Mouse (Mus musculus) embryonic facial prominence, embryonic 13.5 days (tissue): ENCODE measurements around the gene Arl4c. TPM values are rescaled to one million over a fixed set of nuclear protein-coding genes. Genes with fewer than 3 reads are reported as not detected.

ENCODE experiments used
- ATAC-seq: fragments of 200-750 bp; cut with Nextera tagmentation; 2 replicates; pipeline ENCODE4 v1.8.0; 2017; ENCODE audit warnings: low read depth; ENCODE audit not compliant: insufficient number of reproducible peaks, insufficient read depth, low FRiP score, low TSS enrichment
- H3K27ac ChIP-seq: fragments of 300-500 bp; sonication (generic); 2 replicates; pipeline ENCODE4 v1.5.1; 2015; ENCODE audit warnings: moderate library complexity, mild to moderate bottlenecking, inconsistent platforms
- H3K27me3 ChIP-seq: fragments of 300-500 bp; sonication (generic); 2 replicates; pipeline ENCODE4 v1.6.1; 2015; ENCODE audit warnings: mild to moderate bottlenecking, inconsistent platforms
- H3K36me3 ChIP-seq: fragments of 300-500 bp; sonication (generic); 2 replicates; pipeline ENCODE4 v1.6.1; 2015; ENCODE audit warnings: mild to moderate bottlenecking, inconsistent platforms
- H3K4me1 ChIP-seq: fragments of 300-500 bp; sonication (generic); 2 replicates; pipeline ENCODE4 v1.6.1; 2015; ENCODE audit warnings: inconsistent platforms
- H3K4me2 ChIP-seq: fragments of 300-500 bp; sonication (generic); 2 replicates; pipeline ENCODE4 v1.6.1; 2015; ENCODE audit warnings: moderate library complexity, mild to moderate bottlenecking, inconsistent platforms
- H3K4me3 ChIP-seq: fragments of 300-500 bp; sonication (generic); 2 replicates; pipeline ENCODE4 v1.5.1; 2015; ENCODE audit warnings: mild to moderate bottlenecking, inconsistent platforms
- H3K9ac ChIP-seq: fragments of 300-500 bp; sonication (generic); 2 replicates; pipeline ENCODE4 v1.6.1; 2015; ENCODE audit warnings: mild to moderate bottlenecking, inconsistent platforms
- H3K9me3 ChIP-seq: fragments of 300-500 bp; sonication (generic); 2 replicates; pipeline ENCODE4 v1.6.1; 2016; ENCODE audit warnings: inconsistent platforms
- WGBS: fragments of 180-500 bp; shearing (Covaris S2); methylation state at CpG from one replicate; pipeline ENCODE4 v1.1.7; 2015; ENCODE audit warnings: mixed read lengths; 5-methylcytosine and 5-hydroxymethylcytosine counted together
- polyA plus RNA-seq: library from polyadenylated mRNA; unstranded; fragments of >200 nt; fragmentation: Nextera tagmentation; extraction: Ambion mirVana; gene quantifications from 2 replicates; pipeline ENCODE4 v1.2.1, GENCODE M21; 2015

Gene Arl4c
- polyA plus RNA-seq, 1 experiment from 2014 or later: 11.8 TPM

DNA sequence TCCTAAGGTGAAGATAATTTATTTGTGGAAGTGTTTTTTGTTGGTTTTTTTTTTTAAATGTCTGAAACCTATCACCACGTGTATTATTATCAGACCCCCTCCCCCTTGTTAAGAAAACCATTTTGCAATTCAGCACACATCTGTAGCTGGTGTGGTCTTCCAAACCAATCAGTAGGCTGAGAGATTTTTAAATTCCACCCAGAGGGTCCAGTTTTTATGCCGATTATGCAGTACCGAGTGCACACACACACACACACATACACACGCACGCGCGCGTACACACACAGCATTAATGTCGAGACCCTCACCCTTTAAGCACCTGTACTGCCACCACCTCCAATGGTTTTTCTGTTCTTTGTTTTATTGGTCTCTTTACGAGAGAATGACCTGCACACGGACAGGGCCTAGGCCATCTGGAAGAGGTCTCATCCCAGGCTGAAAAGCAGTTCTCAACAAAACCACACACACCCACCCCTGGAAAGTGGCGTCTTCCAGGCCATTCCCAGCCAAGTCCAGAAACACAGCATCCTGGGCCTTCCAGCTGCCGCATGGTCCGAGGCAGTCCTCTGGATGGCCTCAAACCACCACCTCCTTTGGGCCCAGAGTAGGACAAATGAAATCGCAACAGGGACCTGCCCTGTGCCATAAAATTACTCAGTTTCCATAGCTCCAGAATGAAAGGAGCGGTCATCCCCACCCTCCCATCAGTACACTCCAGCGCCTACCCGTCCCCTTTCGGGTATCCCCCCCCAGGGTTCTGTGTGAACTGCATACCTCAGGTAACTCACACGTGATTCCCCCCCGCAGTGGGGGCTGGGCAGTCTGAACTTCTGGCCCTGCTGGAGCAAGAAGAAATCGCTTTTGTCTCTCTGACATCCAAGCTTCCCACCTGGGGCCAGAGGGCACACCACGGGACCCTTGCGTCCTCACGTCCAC, 1.9 kb downstream of the Arl4c start:
- no peaks in the 10 kb centered on the region for H3K9me3 ChIP-seq
- H3K36me3 ChIP-seq: peaks cover 6% of the 10 kb centered on the region; the same call in 1 of the 2 replicates
- H3K27me3 ChIP-seq: 0 out of 2 replicates have a peak, but pooled peaks cover 4% of the 10 kb centered on the region
- peak overlapping the region; percentile 90 for H3K4me3 ChIP-seq
- H3K9ac ChIP-seq: peak overlapping the region; percentile 88
- peak overlapping the region; percentile 87 for H3K4me2 ChIP-seq
- ATAC-seq: no peak
- H3K27ac ChIP-seq: peak overlapping the region; percentile 89
- H3K4me1 ChIP-seq: peaks cover 27% of the 10 kb centered on the region
- WGBS: 9% methylated on average over 25 of the region's 25 CpGs

DNA sequence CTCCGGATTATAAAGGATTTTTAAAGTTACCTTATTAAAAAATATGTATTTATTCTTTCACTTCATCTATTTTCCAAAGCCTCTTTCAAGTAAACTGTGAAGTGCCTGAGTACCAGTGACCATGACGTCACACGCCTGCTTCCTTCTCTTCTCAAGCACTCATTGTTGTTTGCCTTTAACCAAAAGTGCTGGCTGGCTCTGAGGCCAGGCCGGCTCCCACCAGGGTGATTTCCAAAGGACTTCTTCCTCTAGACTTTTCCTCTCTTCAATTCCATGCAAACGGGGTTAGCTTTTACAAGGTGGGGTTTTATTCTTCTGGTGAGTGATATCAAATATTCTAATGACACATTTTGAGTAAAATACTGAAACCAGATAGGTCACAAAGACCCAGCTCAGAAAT, 2.6 kb downstream of the Arl4c start:
- Histone ChIP-seq H3K4me1 (peaks cover 27% of the 10 kb centered on the region), H3K27me3 (0 out of 2 replicates have a peak, but pooled peaks cover 4% of the 10 kb centered on the region), H3K4me2 (peak overlapping the region; percentile 87), H3K27ac (no peak overlapping the region), H3K9me3 (no peaks in the 10 kb centered on the region), H3K36me3 (peaks cover 6% of the 10 kb centered on the region; the same call in 1 of the 2 replicates), H3K4me3 (peak overlapping the region; percentile 90), H3K9ac (no peak overlapping the region)
- ATAC-seq: no peak
- 16% methylated on average over 5 of the region's 5 CpGs for WGBS

DNA sequence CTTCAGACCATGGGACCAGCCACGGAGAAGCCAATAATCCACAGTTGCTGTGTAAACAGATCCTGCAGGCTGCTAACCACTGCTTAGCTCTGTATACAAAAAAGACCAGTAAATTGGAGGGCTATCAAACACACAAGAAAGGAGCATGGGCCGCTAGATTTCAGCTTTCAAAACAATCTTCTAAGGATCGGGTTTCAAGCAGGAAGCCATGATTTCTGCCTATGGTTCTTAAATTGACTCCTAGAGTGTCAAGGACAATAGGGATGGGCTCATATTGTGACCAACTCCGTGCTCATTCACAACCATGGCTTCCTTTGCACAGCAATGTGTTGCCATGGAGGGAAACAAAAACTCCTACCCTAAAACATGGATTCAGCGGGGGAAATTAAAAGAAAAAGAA, 3.1 kb downstream of the Arl4c start:
- H3K9ac ChIP-seq: no peak overlapping the region
- 0 out of 2 replicates have a peak, but pooled peaks cover 4% of the 10 kb centered on the region for H3K27me3 ChIP-seq
- peaks cover 6% of the 10 kb centered on the region; the same call in 1 of the 2 replicates for H3K36me3 ChIP-seq
- H3K4me2 ChIP-seq: peak overlapping the region; percentile 87
- ATAC-seq: no peak
- 28% methylated on average over 5 of the region's 5 CpGs for WGBS
- H3K27ac ChIP-seq: no peak overlapping the region
- peak overlapping the region; percentile 90 for H3K4me3 ChIP-seq
- H3K9me3 ChIP-seq: no peaks in the 10 kb centered on the region
- H3K4me1 ChIP-seq: peaks cover 27% of the 10 kb centered on the region

DNA sequence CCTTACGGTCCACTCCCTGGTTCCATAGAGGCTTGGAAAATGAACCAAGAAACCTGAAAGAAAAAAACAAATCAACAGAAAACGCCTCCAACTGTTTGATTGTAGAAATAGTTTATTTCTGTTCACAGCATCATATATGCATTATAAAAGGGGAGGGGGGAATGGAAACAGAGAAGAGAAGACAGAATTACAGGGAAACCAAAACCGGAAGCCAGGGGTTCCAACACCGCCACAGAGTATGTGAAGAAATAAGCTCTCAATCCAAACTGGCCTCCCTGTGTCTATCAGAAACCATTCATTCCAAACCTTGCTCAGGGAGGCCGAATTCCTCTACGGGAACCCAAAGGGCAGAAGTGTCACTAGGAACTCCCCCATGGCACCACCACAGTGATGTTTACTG, 3.9 kb downstream of the Arl4c start:
- H3K27ac ChIP-seq: no peak overlapping the region
- peaks cover 27% of the 10 kb centered on the region for H3K4me1 ChIP-seq
- peak overlapping the region; percentile 90; the same call in 1 of the 2 replicates for H3K4me3 ChIP-seq
- no peak for ATAC-seq
- 0 out of 2 replicates have a peak, but pooled peaks cover 4% of the 10 kb centered on the region for H3K27me3 ChIP-seq
- H3K9me3 ChIP-seq: no peaks in the 10 kb centered on the region
- H3K9ac ChIP-seq: no peak overlapping the region
- H3K36me3 ChIP-seq: peaks cover 6% of the 10 kb centered on the region; the same call in 1 of the 2 replicates
- WGBS: 89% methylated on average over 6 of the region's 6 CpGs
- peak overlapping the region; percentile 87 for H3K4me2 ChIP-seq

DNA sequence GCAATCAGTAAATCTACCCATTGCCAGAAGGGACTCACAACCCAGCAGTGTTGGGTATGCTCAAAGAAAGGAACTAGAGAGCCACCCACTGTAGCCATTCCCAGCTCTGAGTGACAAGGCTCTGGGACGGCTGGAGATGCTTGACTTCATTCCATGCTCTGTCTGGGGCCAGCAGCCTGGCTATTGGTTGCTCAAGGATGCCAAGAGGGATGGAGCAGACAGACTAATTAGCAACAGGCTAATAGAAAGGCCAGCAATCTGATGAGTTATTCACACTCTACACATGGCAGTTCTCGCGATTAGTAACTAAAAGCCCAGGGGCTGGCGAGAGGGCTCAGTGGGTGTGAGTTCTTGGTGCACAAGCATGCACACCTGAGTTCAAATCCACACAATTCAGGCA, 5.6 kb downstream of the Arl4c start:
- Histone ChIP-seq H3K4me3 (no peak overlapping the region), H3K4me1 (peaks cover 22% of the 10 kb centered on the region), H3K9ac (no peak overlapping the region), H3K27me3 (0 out of 2 replicates have a peak, but pooled peaks cover 4% of the 10 kb centered on the region), H3K9me3 (no peaks in the 10 kb centered on the region), H3K27ac (no peak overlapping the region), H3K4me2 (no peak overlapping the region), H3K36me3 (peaks cover 6% of the 10 kb centered on the region; the same call in 1 of the 2 replicates)
- ATAC-seq: no peak
- WGBS: 82% methylated on average over 4 of the region's 4 CpGs

DNA sequence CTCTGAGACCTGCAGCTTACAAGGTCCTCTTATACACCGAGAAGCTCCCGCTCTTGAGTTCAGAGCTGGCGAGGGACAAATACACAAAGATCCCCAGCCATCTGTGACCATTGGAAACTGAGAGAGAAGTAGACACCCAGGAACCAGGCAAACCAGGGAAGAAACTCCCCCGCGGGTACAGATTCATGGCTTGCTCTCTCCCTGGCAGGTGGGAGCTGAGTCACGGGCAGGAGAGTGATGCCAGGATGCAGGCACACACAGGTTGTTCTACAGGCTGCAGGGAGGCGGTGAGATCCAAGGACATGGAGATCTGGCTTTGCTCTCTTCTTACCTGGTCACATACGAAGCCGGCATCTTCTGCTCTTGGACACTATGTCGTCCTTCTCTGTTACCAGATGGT, 7.7 kb downstream of the Arl4c start:
- H3K9ac ChIP-seq: no peak overlapping the region
- H3K27me3 ChIP-seq: no peaks in the 10 kb centered on the region
- H3K4me3 ChIP-seq: no peak overlapping the region
- no peak for ATAC-seq
- H3K4me1 ChIP-seq: peaks cover 8% of the 10 kb centered on the region
- no peak overlapping the region for H3K4me2 ChIP-seq
- H3K36me3 ChIP-seq: peaks cover 6% of the 10 kb centered on the region; the same call in 1 of the 2 replicates
- no peaks in the 10 kb centered on the region for H3K9me3 ChIP-seq
- H3K27ac ChIP-seq: no peak overlapping the region
- WGBS: 87% methylated on average over 10 of the region's 10 CpGs

DNA sequence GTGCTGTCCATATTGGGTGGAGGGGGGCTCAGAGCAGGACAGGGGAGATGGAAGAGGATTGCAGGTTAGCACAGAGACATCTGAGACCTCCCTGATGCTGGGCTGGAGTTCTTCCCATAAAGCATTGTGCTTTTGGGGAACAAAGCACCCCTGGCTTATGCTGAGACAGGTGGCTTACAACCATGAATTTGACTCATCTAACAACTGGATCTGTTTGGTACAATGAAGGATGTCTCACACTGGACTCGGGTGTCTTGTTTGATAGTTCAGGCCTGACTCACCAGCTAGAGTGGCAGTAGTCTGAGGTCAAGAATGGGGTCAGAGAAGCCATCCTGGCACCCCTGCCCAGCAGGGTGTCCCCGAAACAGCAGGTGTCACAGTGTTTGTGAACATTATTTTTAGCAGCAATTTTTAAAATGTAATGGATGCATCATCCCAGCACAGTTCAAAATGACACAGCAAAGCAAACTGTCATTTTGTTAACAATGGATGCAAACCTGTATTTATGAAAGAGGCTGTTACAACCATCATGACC, 9.7 kb downstream of the Arl4c start:
- peaks cover 4% of the 10 kb centered on the region; the same call in 1 of the 2 replicates for H3K36me3 ChIP-seq
- H3K4me2 ChIP-seq: no peak overlapping the region
- ATAC-seq: no peak
- no peak overlapping the region for H3K27ac ChIP-seq
- H3K9me3 ChIP-seq: no peaks in the 10 kb centered on the region
- no peaks in the 10 kb centered on the region for H3K4me1 ChIP-seq
- 74% methylated on average over 2 of the region's 2 CpGs for WGBS
- H3K4me3 ChIP-seq: no peak overlapping the region
- no peaks in the 10 kb centered on the region for H3K27me3 ChIP-seq
- no peak overlapping the region for H3K9ac ChIP-seq

DNA sequence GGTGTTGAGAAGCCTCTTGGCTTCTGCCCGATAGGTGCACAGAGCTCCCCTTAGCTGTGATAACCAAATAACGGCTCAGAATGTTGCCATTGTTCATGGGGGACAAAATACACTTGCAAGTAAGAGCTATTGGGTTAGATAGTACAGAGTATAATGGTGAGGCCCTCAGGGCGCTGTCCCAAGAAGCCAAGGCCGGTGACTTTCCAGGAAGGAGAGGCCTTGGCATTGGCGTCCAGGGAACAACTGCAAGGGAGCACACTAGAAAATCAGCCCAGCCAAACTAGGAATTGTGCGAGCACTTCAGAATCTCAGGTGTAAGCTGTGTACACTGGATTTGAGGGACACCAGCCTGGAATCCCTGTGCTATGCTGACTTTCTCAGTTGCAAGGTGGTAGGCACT, 11.4 kb downstream of the Arl4c start:
- no peak overlapping the region for H3K4me2 ChIP-seq
- H3K4me1 ChIP-seq: no peaks in the 10 kb centered on the region
- 86% methylated on average over 6 of the region's 6 CpGs for WGBS
- H3K27me3 ChIP-seq: no peaks in the 10 kb centered on the region
- H3K4me3 ChIP-seq: no peak overlapping the region
- no peaks in the 10 kb centered on the region for H3K9me3 ChIP-seq
- ATAC-seq: no peak
- no peak overlapping the region for H3K27ac ChIP-seq
- no peaks in the 10 kb centered on the region for H3K36me3 ChIP-seq
- no peak overlapping the region for H3K9ac ChIP-seq

DNA sequence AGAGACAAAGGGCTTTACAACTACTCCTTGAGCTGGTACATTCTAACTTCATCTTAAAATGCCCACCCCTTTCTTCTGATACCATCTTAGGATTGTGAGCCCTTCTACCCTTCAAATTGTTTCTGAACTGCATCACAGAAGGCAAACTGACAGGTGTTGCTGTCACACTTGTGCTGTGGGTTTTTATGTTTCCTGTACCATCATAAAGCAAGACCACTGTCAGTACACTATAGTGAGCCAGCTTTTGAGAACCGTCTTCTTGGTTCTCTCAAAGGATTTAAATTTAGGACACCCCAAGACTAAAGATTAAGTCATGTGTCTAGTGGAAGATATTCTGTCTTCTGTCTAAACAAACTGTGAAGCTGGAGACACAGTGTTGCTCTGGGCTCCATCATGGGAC, 17.3 kb downstream of the Arl4c start:
- no peak for ATAC-seq
- Histone ChIP-seq H3K27ac (no peak overlapping the region), H3K36me3 (no peaks in the 10 kb centered on the region), H3K4me3 (no peak overlapping the region), H3K4me2 (no peak overlapping the region), H3K9me3 (no peaks in the 10 kb centered on the region), H3K9ac (no peak overlapping the region), H3K4me1 (no peaks in the 10 kb centered on the region), H3K27me3 (no peaks in the 10 kb centered on the region)
- 92% methylated on average over 1 of the region's 1 CpGs for WGBS

DNA sequence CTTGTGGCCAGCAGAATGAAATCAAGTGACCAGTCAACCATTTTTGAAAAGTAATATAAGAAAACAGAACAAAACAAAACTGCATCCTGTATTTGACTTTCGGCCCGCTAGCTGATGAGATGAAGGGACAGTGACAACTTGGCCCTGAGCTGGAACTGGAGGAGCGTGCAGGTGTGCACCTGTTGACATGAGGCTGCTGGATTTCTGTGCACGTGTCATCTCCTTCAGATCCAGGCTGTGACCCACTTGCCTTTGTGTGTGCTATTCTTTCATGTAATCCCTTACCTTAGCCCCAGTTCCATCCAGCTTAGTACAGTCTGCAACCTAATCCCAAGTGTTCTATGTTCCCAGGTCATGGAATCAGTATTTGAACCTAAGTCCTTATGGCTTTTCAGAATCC, 20.4 kb downstream of the Arl4c start:
- H3K9ac ChIP-seq: no peak overlapping the region
- H3K4me3 ChIP-seq: no peak overlapping the region
- no peaks in the 10 kb centered on the region for H3K36me3 ChIP-seq
- no peak for ATAC-seq
- H3K9me3 ChIP-seq: no peaks in the 10 kb centered on the region
- H3K4me1 ChIP-seq: no peaks in the 10 kb centered on the region
- H3K4me2 ChIP-seq: no peak overlapping the region
- no peaks in the 10 kb centered on the region for H3K27me3 ChIP-seq
- H3K27ac ChIP-seq: no peak overlapping the region
- WGBS: 88% methylated on average over 4 of the region's 4 CpGs

DNA sequence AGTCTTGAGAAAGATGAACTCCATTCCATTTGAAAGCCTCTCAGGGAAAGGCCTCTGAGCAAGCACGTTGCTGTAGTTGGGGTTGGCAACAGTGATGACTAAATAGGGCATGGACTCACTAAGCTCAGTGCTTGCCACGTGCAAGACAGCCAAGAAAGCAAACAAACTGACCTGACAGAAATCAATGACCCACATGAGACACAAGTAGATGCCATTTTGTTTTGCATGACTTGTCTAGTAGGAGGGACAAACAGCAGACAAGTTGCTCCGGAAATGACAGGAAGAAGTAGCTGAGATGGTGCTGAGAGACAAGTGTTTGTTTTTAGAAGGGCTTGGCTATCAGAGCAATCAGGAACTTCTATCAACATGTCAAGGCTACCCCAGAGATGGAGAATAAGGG, 21.2 kb downstream of the Arl4c start:
- Histone ChIP-seq H3K9ac (no peak overlapping the region), H3K9me3 (no peaks in the 10 kb centered on the region), H3K27ac (no peak overlapping the region), H3K4me1 (no peaks in the 10 kb centered on the region), H3K27me3 (no peaks in the 10 kb centered on the region), H3K4me2 (no peak overlapping the region), H3K36me3 (no peaks in the 10 kb centered on the region), H3K4me3 (no peak overlapping the region)
- 67% methylated on average over 3 of the region's 3 CpGs for WGBS
- no peak for ATAC-seq
